Comparison of ENCODE assay signal across 15 mouse cellular contexts in the genomic region with DNA sequence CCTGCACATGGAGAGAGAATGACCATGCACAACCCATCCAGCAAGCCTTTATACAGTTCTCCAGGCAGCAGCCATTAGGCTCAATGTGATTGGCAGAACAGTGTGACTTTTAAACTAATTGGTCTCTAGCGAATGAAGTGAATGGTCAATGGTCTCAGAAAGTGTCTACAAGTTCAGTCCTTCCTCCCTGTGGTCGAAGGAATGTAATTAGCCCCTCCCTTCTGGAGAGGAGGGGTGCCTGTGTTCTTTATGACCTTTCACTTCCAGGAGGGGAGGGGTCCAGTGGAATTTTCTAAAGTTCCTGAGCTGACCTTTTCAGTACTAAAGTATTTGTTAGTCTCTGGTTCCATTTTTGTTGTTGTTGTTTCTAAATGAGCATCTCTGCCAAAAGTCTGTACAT.
"Had no signal": no experiment of that assay in that cellular context is flagged by ENCODE, and none has a peak within 500 bp of the region (broad histone marks: within the 10 kb centered on the region; RNA-seq: fewer than 3 reads in every experiment).

No protein-coding gene starts in this region.

- H3K9ac ChIP-seq: liver, embryonic 15.5 days; lung, embryonic 14.5 days; midbrain, embryonic 13.5 days; midbrain, embryonic 15.5 days; neural tube, embryonic 12.5 days; stomach, embryonic 15.5 days had no signal

- DNase-seq: lung, adult 18-20 months; lung, embryonic 14.5 days; lung, postnatal 10 days; lung, postnatal 4 days; right cerebral cortex, postnatal 14 days; thymus, adult 2 months; thymus, postnatal 14 days; thymus, postnatal 36 days had no signal

- H3K4me3 ChIP-seq: liver, embryonic 15.5 days; midbrain, embryonic 13.5 days; midbrain, embryonic 15.5 days; neural tube, embryonic 12.5 days; stomach, embryonic 15.5 days had no signal

- H3K27ac ChIP-seq: liver, embryonic 15.5 days; midbrain, embryonic 13.5 days; midbrain, embryonic 15.5 days; neural tube, embryonic 12.5 days; stomach, embryonic 15.5 days; stomach, postnatal 0 days had no signal

- ATAC-seq: midbrain, embryonic 13.5 days; midbrain, embryonic 15.5 days had no signal

- H3K36me3 ChIP-seq: liver, embryonic 15.5 days; midbrain, embryonic 13.5 days; midbrain, embryonic 15.5 days; neural tube, embryonic 12.5 days; stomach, embryonic 15.5 days had no signal

- H3K27me3 ChIP-seq: liver, embryonic 15.5 days; midbrain, embryonic 13.5 days; midbrain, embryonic 15.5 days; neural tube, embryonic 12.5 days; stomach, embryonic 15.5 days had no signal

- H3K4me2 ChIP-seq: liver, embryonic 15.5 days; lung, embryonic 14.5 days; midbrain, embryonic 11.5 days; midbrain, embryonic 13.5 days; midbrain, embryonic 15.5 days; neural tube, embryonic 12.5 days; stomach, embryonic 15.5 days had no signal

- H3K9me3 ChIP-seq: liver, embryonic 15.5 days; midbrain, embryonic 13.5 days; midbrain, embryonic 15.5 days; neural tube, embryonic 12.5 days; stomach, embryonic 15.5 days had no signal

- H3K4me1 ChIP-seq: midbrain, embryonic 15.5 days; neural tube, embryonic 12.5 days; stomach, embryonic 15.5 days had no signal
